Mouse (Mus musculus): ENCODE results near the gene Mageb5. TPM values are rescaled to one million over a fixed set of nuclear protein-coding genes. Genes with fewer than 3 reads are reported as not detected.
"Not testable (repeated sequence)": the region's sequence is repeated elsewhere in the genome, so short reads cannot be mapped to it uniquely, and the experiment has no call there.

Mageb5 gene
- not detected in 2 replicates for polyA plus RNA-seq (2016; fragmentation: Nextera tagmentation; extraction: Ambion mirVana)

GRCm38 (mm10) chrX:91782918-91783317 is at the start of gene Mageb5:
Mageb5 (minus strand) TSS chrX:91783018.
- WGBS = 89% methylated on average over 1 of the region's 1 CpGs
- not testable (repeated sequence) for DNase-seq (ENCODE audit: extremely low spot score, low spot score); H3K4me3 ChIP-seq; H3K27me3 ChIP-seq (ENCODE audit: poor library complexity, severe bottlenecking); H3K4me1 ChIP-seq; H3K9me3 ChIP-seq; H3K36me3 ChIP-seq (replicated peaks); H3K27ac ChIP-seq

- H3K36me3 ChIP-seq (replicated peaks); DNase-seq (ENCODE audit: extremely low spot score, low spot score); H3K27me3 ChIP-seq (ENCODE audit: poor library complexity, severe bottlenecking); H3K27ac ChIP-seq; H3K4me3 ChIP-seq; H3K4me1 ChIP-seq; H3K9me3 ChIP-seq: not testable (repeated sequence)
- WGBS = no CpG with 5 or more reads among the region's 1 CpGs
These were observed 23.1 kb downstream of the Mageb5 start for GRCm38 (mm10) chrX:91759591-91760226.

Other genes starting within 250 kb of the Mageb5 start
- not detected in 2 replicates for gene 1700084M14Rik, start 207.1 kb downstream of the Mageb5 start, polyA plus RNA-seq (2016; fragmentation: Nextera tagmentation; extraction: Ambion mirVana)
- not detected in 2 replicates for gene Gm14781, start 150.8 kb downstream of the Mageb5 start, polyA plus RNA-seq (2016; fragmentation: Nextera tagmentation; extraction: Ambion mirVana)
- not detected in 2 replicates for gene Mageb1, start 233.3 kb upstream of the Mageb5 start, polyA plus RNA-seq (2016; fragmentation: Nextera tagmentation; extraction: Ambion mirVana)

Measured in forebrain, embryonic 10.5 days (tissue).